In the genomic region with DNA sequence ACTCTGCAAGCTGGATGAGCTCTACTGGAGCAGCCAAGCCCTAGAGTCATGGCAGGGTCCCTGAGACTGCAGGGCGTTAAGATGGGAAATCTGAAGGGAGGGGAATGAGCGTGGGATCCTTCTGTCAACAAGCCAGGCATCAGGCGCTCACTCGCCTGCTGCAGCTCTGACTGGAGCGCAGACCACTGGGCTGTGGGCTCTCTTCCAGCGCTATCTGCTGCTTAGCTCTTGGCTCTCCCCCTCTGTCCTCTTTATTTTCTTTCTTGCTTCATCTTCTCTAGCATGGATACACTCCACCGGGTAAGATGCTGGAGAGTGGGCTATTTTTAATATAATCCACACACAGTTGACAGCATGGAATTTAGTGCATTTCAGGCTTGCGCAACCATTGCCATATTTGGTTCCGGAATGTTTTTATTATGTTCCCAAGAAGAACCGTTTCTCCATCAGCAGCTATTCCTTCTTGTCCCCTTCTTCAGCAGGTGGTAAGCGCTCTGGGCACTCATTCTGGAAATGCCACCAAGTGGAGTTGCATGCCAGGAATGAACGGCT, we compare ENCODE assay signal across 9 mouse cellular contexts. TPM values are rescaled to one million over a fixed set of nuclear protein-coding genes. Genes with fewer than 3 reads are reported as not detected.
DNase-seq lines count a peak whose midpoint lies in the region; ATAC-seq lines count a peak whose summit lies in the region.
"Had no signal": no experiment of that assay in that cellular context is flagged by ENCODE, and none has a peak within 500 bp of the region (broad histone marks: within the 10 kb centered on the region; RNA-seq: fewer than 3 reads in every experiment).

No protein-coding gene starts in this region.

- H3K4me1 ChIP-seq in heart, embryonic 11.5 days (ENCODE audit: control insufficient read depth, insufficient read depth, low read length) = peaks cover 7% of the 10 kb centered on the region
- H3K4me1 ChIP-seq in heart, embryonic 15.5 days (replicated peaks) = peaks cover 31% of the 10 kb centered on the region
- H3K4me1 ChIP-seq: liver, embryonic 15.5 days had no signal

- H3K4me2 ChIP-seq in heart, embryonic 11.5 days = no peak overlapping the region; the same call in 1 of the 2 replicates
- H3K4me2 ChIP-seq in heart, embryonic 15.5 days = peak overlapping the region; percentile 41
- H3K4me2 ChIP-seq: liver, embryonic 15.5 days had no signal

- H3K9me3 ChIP-seq in heart, embryonic 11.5 days (replicated peaks; ENCODE audit: control insufficient read depth, low read length) = no peaks in the 10 kb centered on the region
- no peaks in the 10 kb centered on the region for H3K9me3 ChIP-seq in heart, embryonic 15.5 days (replicated peaks)
- H3K9me3 ChIP-seq: liver, embryonic 15.5 days had no signal

- no peak overlapping the region for H3K27ac ChIP-seq in heart, embryonic 11.5 days (ENCODE audit: low read depth, low read length)
- no peak overlapping the region; the same call in 1 of the 2 replicates for H3K27ac ChIP-seq in heart, embryonic 15.5 days
- H3K27ac ChIP-seq: liver, embryonic 15.5 days had no signal

- no peak; the same call in 1 of the 2 replicates for ATAC-seq in heart, embryonic 11.5 days (replicated peaks; ENCODE audit: insufficient number of reproducible peaks, low FRiP score, low TSS enrichment)
- ATAC-seq in heart, embryonic 15.5 days (replicated peaks; ENCODE audit: insufficient number of reproducible peaks, insufficient read depth, low FRiP score, low read depth) = peak; percentile 54

- peak; percentile 47 to 50 for DNase-seq in heart, adult 9 months (ENCODE audit: low spot score in 2 of 2)
- peak; percentile 71 for DNase-seq in 3T3-L1 (ENCODE audit: low read depth, low spot score)
- peak; percentile 31 to 58 for DNase-seq in layer of hippocampus, postnatal 14 days (ENCODE audit: low spot score in 2 of 2)
- DNase-seq in retina, postnatal 1 day = no peak
- no peak for DNase-seq in embryo, embryonic 10 days (ENCODE audit: low spot score)
- no peak for DNase-seq in testis, postnatal 10 days (ENCODE audit: low spot score)

- H3K4me3 ChIP-seq in heart, embryonic 11.5 days (ENCODE audit: low read depth, low read length) = no peak overlapping the region
- H3K4me3 ChIP-seq in heart, embryonic 15.5 days = no peak overlapping the region
- H3K4me3 ChIP-seq: liver, embryonic 15.5 days had no signal

- H3K36me3 ChIP-seq in heart, embryonic 11.5 days (ENCODE audit: control insufficient read depth, insufficient read depth, low read length) = no peaks in the 10 kb centered on the region
- no peaks in the 10 kb centered on the region for H3K36me3 ChIP-seq in heart, embryonic 15.5 days
- H3K36me3 ChIP-seq: liver, embryonic 15.5 days had no signal

- H3K9ac ChIP-seq in heart, embryonic 11.5 days (ENCODE audit: low read depth, low read length) = no peak overlapping the region
- 0 out of 2 replicates have a peak overlapping the region, but pooled peaks have one; percentile 9 for H3K9ac ChIP-seq in heart, embryonic 15.5 days
- H3K9ac ChIP-seq: liver, embryonic 15.5 days had no signal

- 39% methylated on average over 12 of the region's 12 CpGs for WGBS in heart, embryonic 11.5 days (ENCODE audit: insufficient replicate concordance)
- 26% methylated on average over 12 of the region's 12 CpGs for WGBS in heart, embryonic 15.5 days

- peaks cover 8% of the 10 kb centered on the region for H3K27me3 ChIP-seq in heart, embryonic 11.5 days (ENCODE audit: control insufficient read depth, insufficient read depth, low read length)
- peaks cover 14% of the 10 kb centered on the region; the same call in 1 of the 2 replicates for H3K27me3 ChIP-seq in heart, embryonic 15.5 days

RNA-seq across cellular contexts. Expression of gene Slc35c1, which starts 31.7 kb away (rescaled TPM):
- polyA plus RNA-seq in heart, embryonic 11.5 days (2014; fragmentation: Nextera tagmentation; extraction: Ambion mirVana) = 8.6 and 12.0 TPM in 2 replicates
- polyA plus RNA-seq in heart, embryonic 15.5 days (2015; fragmentation: Nextera tagmentation; extraction: Ambion mirVana) = 6.9 and 11.6 TPM in 2 replicates
- total RNA-seq in layer of hippocampus, postnatal 14 days (2021) = 10 to 100 TPM; 16.7 to 18.8 TPM

RNA-seq across cellular contexts. Expression of gene Cry2, which starts 58.2 kb away (rescaled TPM):
- polyA plus RNA-seq in heart, embryonic 11.5 days (2014; fragmentation: Nextera tagmentation; extraction: Ambion mirVana) = 15.3 and 17.7 TPM in 2 replicates
- polyA plus RNA-seq in heart, embryonic 15.5 days (2015; fragmentation: Nextera tagmentation; extraction: Ambion mirVana) = 15.8 and 20.9 TPM in 2 replicates
- 100 to 1,000 TPM in 1 of 2 experiments, 10 to 100 TPM in 1; 89.0 to 110 TPM for total RNA-seq in layer of hippocampus, postnatal 14 days (2021)

Comparison
In these comparisons a context has a peak if more than half of its experiments do, and no peak if none do; other contexts are left out.
1. DNase-seq: peak in heart, adult 9 months (2 of 2), 3T3-L1 (single experiment) and layer of hippocampus, postnatal 14 days (2 of 2); none in retina, postnatal 1 day (single experiment), embryo, embryonic 10 days (single experiment) and testis, postnatal 10 days (single experiment).